Mouse (Mus musculus): ENCODE results near the gene Tomm40.

DNA sequence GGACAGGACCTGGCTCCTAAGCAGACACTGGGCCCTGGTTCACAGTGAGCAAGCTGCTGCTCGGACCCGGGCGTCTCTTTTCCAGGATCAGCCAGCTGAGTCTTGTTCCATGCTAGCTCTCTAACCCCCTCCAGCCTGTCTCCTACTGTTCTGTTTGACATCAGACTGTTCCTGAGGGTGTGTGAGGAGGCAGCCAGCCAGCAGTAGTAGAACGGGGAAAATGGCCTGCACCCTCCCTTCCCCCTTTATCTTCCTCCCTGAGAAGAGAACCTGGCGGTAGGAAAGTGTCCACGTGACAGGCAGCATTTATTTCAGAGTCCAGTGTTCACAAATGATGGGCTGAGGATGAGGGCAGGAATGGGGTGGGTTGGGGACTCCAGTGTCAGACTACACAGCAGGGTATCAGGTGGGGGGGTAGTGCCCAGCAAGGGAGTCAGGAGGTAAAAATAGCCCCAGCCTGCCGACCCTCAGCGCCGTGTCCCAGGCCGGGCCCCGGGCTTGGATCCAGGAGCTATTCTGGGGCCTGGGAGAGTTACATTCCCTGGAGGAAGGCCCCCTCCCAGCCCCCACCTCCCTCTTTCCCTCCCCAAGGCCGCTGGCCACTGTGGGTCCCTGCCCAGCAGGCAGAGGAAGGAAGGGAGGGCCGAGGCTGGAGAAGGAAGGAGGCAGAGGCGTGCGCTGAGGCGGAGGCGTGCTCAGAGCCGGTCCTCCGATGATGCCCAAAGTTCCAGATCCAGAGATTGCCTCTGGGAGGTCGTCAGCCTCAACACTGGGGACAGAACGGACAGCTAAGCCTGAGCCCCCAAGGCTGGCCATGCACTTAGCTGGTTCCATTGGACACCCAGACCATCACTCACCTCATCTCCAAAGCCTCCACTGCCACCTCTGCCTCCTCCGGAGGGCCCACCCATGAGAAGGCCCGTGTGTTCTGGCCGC is 40.9 kb upstream of the Tomm40 start:
- TF ChIP-seq CTCF (IDR thresholded peaks at IDR 0.05; ENCODE audit: control insufficient read depth, insufficient read depth, insufficient read length) (no peak), MYOG (IDR thresholded peaks at IDR 0.05; ENCODE audit: control insufficient read depth, extremely low read depth, insufficient read length) (no peak), USF1 (IDR thresholded peaks at IDR 0.05; ENCODE audit: low read depth) (no peak), CEBPB (IDR thresholded peaks at IDR 0.05; ENCODE audit: low read depth) (no peak)

Measured in C2C12 (cell line).